Mouse (Mus musculus) retina, postnatal 1 day (tissue): Measurements from ENCODE around the gene Srsf2.
A peak's percentile ranks its signal among the peaks of the same experiment; 100 is the strongest.

Experiments used
- DNase-seq: peaks from one replicate; pipeline ENCODE4 v3.0.0-alpha.2; 2012

Gene Srsf2

DNA sequence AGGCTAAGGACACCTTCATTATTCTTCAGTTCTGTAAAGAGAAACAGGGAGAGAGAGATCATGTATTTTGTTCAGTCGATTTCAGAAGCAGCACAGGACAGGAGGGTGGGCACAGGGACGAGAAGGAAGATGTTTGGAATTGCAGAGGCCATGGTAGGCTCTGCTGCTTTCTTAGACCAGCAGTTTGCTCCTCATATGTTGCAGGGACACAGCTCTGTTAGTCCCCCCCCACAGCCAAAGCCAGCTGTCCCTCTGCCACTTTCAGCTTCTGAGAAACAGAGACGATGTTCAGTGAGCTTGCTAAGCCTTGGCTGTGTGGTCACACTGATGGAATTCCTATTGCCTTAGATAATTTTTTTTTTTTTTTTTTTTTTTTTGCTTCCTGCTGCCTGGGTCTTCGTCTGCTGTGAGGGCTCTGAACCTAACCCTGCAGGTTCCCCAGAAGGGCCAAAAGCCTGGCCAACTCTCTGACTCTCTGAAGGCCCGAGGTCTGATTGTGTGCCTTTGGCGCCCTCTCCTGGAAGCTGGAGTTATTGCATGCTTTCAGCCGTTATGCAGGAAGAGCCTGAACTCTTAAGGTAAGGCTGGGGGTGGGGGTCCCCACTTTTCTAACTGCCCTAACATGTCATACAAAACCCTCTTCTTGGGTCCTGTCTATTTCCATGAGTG is 44.8 kb downstream of the Srsf2 start:
- DNase-seq: peak; percentile 92

DNA sequence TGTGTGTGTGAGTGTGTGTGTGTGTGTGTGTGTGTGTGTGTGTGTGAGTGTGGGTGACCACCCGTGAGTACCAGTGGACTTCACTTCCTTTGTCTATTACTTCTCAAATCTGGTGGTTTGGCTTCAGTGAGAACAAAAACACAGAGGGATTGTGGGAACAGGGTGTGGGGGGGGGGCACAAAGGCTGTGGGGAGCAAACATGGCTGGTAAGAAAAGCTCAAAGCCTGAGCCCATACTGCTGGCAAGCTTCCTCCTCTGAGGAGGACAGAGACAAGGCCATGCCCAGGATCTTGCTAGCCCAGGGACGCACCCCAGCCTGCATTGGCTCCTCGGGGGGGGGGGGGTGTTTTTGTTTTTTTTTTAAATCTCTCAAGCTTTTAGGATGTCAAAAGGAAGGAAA is 45.4 kb downstream of the Srsf2 start:
- no peak for DNase-seq

DNA sequence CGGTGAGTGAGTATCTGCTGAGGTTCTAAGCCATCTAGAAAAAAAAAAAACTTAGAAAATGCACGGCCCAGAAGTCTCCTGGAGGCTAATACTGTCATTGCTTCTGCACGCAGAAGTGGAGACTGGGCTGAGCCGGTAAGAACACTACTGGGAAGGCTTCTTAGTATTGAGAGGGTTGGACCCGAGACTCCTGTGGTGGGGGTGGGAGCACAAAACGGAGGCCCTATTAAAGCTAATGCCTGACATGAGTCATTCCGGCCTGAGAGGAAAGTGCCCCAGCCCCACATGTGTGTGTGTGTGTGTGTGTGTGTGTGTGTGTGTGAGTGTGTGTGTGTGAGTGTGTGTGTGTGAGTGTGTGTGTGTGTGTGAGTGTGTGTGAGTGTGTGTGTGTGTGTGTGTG is 45.8 kb downstream of the Srsf2 start:
- no peak for DNase-seq

DNA sequence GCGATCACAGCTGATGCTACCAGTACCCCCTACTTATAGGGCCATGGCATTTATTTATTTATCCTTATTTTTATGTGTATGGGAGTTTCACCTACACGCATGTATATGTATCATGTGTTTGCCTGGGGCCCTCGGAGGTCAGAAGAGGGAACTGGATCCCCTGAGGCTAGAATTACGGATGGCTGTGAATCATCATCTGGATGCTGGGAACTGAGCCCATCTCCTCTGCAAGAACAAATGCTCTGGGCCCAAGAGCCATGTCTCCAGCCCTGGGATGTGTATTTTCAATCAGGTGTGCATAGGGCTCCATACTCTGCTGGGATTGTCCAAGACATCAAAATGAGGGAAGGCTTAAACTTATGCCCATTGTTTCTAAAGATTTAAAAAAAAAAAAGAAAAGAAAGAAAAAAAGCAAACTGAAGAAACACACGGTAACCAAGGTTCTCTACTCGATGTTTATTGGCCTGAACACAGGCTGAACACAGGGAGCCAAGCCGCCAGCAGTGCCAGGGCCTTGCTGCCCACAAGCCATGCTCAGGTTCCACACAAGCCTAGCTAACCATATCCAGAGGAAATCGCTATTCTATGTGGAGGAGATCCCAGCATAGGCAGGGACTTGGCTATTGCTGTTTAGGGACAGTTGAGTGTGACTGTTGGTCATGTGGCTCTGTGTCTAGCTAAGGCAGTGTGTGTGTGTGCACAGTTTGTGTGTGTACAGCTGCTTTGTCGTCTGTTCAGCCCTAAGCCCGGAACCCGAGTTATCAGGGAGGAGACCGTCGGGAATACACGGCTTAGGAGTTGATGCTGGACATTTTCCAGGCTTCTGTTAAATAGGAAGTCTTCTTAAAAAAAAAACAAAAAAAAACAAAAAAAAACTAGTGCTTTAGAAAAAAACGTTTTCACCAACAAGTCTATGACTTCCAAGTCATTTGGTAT is 46.5 kb downstream of the Srsf2 start:
- DNase-seq: no peak

DNA sequence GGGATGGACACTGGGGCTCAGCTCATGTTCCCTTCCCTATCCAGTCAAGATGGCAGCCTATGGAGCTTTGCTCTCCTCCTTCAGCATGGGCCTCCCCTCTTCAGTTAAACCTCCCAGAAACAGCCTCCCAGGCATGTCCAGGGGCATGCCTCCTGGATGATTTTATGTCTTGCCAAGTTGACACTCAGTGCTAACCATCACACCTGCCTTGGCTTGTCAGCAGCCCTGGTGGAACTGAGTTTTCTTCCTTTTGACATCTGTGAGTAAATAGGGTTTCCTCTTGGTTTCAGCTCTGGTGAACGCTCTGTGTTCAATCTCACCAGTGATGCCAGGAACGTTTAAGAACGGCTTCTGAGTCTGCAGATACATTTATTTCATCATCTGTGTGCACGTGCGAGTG is 50.2 kb downstream of the Srsf2 start:
- DNase-seq: no peak

DNA sequence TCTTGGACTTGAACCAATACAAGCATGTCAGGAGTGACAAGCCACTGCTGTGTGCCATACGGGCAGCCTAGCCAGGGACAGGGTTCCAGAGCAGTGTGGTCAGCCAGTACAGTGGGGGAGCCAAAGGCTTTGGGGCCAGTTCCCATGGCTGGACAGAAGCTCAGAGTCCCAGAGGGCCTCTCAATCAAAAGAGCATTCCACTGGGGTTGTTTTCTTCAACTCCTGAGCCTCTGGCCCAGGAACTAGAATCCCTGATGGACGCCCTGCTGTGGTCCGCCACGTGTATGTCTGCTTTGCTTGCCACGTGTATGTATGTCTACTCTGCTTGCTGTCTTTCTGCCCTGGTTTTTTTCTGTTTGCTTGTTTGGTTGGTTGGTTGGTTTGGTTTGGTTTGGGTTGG is 51.8 kb downstream of the Srsf2 start:
- DNase-seq: no peak
